Mouse (Mus musculus): ENCODE data around the gene Pld2. TPM values are rescaled to one million over a fixed set of nuclear protein-coding genes. Genes with fewer than 3 reads are reported as not detected.

Pld2 gene
- polyA plus RNA-seq, 1 experiment from 2014 or later, result 10.8 TPM

DNA sequence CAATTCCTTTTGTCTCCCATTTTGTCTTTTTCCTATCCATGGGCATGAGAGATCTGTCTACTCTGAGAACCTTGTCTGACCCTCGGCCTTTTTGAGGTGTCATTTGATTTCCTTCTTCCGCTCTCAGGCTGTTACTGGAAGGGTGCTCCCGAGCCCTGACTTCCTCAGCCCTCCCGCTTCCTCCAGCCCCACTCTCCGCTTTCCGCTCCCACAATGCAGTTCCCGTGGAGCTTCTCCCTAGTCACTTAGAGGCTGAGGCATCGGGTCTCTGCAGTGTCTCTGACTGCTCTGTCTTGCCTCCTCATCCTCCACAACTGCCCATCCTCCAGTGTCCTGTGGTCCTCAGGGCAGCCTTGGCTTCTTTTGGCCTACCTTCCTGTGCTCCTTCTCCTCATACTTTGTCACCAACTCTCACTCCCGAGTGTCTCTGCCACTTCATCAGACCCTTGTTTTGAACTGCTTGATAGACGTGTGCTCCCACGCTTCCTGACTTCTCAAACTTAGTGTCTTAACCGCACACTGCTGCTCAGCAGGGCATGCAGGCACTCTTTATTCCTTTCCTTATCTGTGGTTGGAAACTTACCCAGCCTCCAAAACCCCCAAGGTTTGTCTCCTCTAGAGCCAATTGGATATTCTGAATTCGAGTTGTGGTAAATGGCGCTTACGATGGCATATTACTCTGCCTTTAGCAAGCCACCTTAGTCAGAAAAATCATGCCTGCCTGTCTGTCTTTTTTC is 54.6 kb downstream of the Pld2 start:
- DNase-seq (ENCODE audit: low spot score) (peak; percentile 40), ATAC-seq (peak; percentile 65)
- H3K27ac ChIP-seq (ENCODE audit: low read length), result no peak overlapping the region
- 53% methylated on average over 15 of the region's 15 CpGs for WGBS
- H3K36me3 ChIP-seq (ENCODE audit: insufficient read depth, low read length), result peaks cover 16% of the 10 kb centered on the region; the same call in 1 of the 2 replicates
- no peaks in the 10 kb centered on the region for H3K27me3 ChIP-seq (replicated peaks; ENCODE audit: insufficient read depth, low read length)
- H3K4me1 ChIP-seq (ENCODE audit: insufficient read depth, low read depth, low read length), result peaks cover 6% of the 10 kb centered on the region; the same call in 1 of the 2 replicates
- H3K4me3 ChIP-seq (ENCODE audit: low read depth, low read length), result no peak overlapping the region
- H3K9ac ChIP-seq (replicated peaks; ENCODE audit: low read depth), result no peak overlapping the region
- no peak overlapping the region for H3K4me2 ChIP-seq (replicated peaks; ENCODE audit: low read depth, low read length)
- TF ChIP-seq EP300 (IDR thresholded peaks at IDR 0.05), result no peak
- TF ChIP-seq CTCF (IDR thresholded peaks at IDR 0.05), result no peak
- H3K9me3 ChIP-seq (ENCODE audit: low read length), result no peaks in the 10 kb centered on the region

- H3K36me3 ChIP-seq (ENCODE audit: insufficient read depth, low read length), result peaks cover 18% of the 10 kb centered on the region; the same call in 1 of the 2 replicates
- WGBS, result 39% methylated on average over 2 of the region's 2 CpGs
- no peak overlapping the region for H3K9ac ChIP-seq (replicated peaks; ENCODE audit: low read depth)
- no peak overlapping the region for H3K4me2 ChIP-seq (replicated peaks; ENCODE audit: low read depth, low read length)
- no peaks in the 10 kb centered on the region for H3K9me3 ChIP-seq (ENCODE audit: low read length)
- TF ChIP-seq CTCF (IDR thresholded peaks at IDR 0.05), result no peak
- TF ChIP-seq EP300 (IDR thresholded peaks at IDR 0.05), result 0 out of 2 replicates have a peak, but pooled peaks have one; percentile 27
- H3K4me3 ChIP-seq (ENCODE audit: low read depth, low read length), result no peak overlapping the region
- peaks cover 6% of the 10 kb centered on the region; the same call in 1 of the 2 replicates for H3K4me1 ChIP-seq (ENCODE audit: insufficient read depth, low read depth, low read length)
- H3K27ac ChIP-seq (ENCODE audit: low read length), result peak overlapping the region; percentile 43; the same call in 1 of the 2 replicates
- ATAC-seq (peak; percentile 53; the same call in 1 of the 2 replicates), DNase-seq (ENCODE audit: low spot score) (peak; percentile 55)
- H3K27me3 ChIP-seq (replicated peaks; ENCODE audit: insufficient read depth, low read length), result no peaks in the 10 kb centered on the region
These were observed 55.8 kb downstream of the Pld2 start for GRCm38 (mm10) chr11:70595638-70596037.

- ATAC-seq (no peak), DNase-seq (ENCODE audit: low spot score) (no peak)
- Histone ChIP-seq H3K4me2 (replicated peaks; ENCODE audit: low read depth, low read length) (no peak overlapping the region), H3K9ac (replicated peaks; ENCODE audit: low read depth) (no peak overlapping the region), H3K27me3 (replicated peaks; ENCODE audit: insufficient read depth, low read length) (no peaks in the 10 kb centered on the region), H3K9me3 (ENCODE audit: low read length) (no peaks in the 10 kb centered on the region), H3K36me3 (ENCODE audit: insufficient read depth, low read length) (peaks cover 18% of the 10 kb centered on the region; the same call in 1 of the 2 replicates), H3K4me1 (ENCODE audit: insufficient read depth, low read depth, low read length) (peaks cover 6% of the 10 kb centered on the region; the same call in 1 of the 2 replicates), H3K27ac (ENCODE audit: low read length) (peak overlapping the region; percentile 43; the same call in 1 of the 2 replicates), H3K4me3 (ENCODE audit: low read depth, low read length) (no peak overlapping the region)
- TF ChIP-seq CTCF (IDR thresholded peaks at IDR 0.05), result no peak
- TF ChIP-seq EP300 (IDR thresholded peaks at IDR 0.05), result no peak
- WGBS, result 60% methylated on average over 4 of the region's 4 CpGs
These were observed 56.2 kb downstream of the Pld2 start for GRCm38 (mm10) chr11:70596094-70596493.

DNA sequence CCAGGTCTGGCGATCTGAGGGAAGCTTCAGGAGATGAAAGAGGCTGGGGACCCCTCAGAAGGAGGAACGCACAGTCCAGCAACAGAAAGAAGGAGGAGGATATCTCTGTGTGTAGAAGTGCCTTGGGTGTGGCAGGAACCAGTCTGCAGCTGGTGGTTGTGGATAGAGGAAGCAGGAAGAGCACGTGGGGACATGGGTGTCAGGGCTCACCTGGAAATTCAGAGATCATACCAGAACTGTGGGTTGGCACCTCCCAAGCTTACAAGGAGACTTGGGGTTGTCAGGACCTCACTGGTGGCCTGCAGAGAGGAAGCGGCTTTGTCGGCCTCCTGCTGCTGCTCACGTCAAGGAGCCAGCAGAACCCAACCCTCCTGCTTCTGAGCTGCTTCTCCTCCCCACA is 57.4 kb downstream of the Pld2 start:
- DNase-seq (ENCODE audit: low spot score), result no peak
- Histone ChIP-seq H3K9me3 (ENCODE audit: low read length) (no peaks in the 10 kb centered on the region), H3K4me2 (replicated peaks; ENCODE audit: low read depth, low read length) (no peak overlapping the region), H3K4me1 (ENCODE audit: insufficient read depth, low read depth, low read length) (peaks cover 6% of the 10 kb centered on the region; the same call in 1 of the 2 replicates), H3K27me3 (replicated peaks; ENCODE audit: insufficient read depth, low read length) (no peaks in the 10 kb centered on the region), H3K36me3 (ENCODE audit: insufficient read depth, low read length) (peaks cover 26% of the 10 kb centered on the region; the same call in 1 of the 2 replicates), H3K27ac (ENCODE audit: low read length) (no peak overlapping the region), H3K9ac (replicated peaks; ENCODE audit: low read depth) (no peak overlapping the region), H3K4me3 (ENCODE audit: low read depth, low read length) (no peak overlapping the region)
- ATAC-seq, result no peak
- TF ChIP-seq EP300 (IDR thresholded peaks at IDR 0.05), result no peak
- no peak for TF ChIP-seq CTCF (IDR thresholded peaks at IDR 0.05)
- WGBS, result 66% methylated on average over 6 of the region's 6 CpGs

DNA sequence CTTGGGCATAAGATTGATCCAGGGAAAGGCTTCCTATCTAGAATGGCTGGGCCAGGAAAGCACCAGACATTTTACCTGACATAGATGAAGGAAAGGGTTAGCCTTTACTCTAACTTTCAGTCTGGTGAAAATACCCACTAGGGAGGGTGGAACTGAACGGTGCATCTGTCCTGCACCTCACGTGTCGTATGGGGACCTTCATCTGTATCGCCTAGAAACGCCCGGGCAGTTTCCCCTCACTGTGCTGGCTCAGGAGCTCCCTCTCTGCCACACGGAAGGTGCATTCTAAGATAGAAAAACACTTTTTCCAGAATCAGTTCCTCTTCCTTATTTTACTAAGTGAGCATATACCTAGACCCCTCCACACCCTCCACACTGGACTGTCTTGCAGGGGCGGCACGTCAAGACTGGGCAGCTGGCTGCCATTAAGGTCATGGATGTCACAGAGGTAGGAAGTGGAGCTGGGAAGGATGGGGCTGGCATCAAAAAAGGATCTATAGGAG is 58.6 kb downstream of the Pld2 start:
- Histone ChIP-seq H3K9me3 (ENCODE audit: low read length) (no peaks in the 10 kb centered on the region), H3K36me3 (ENCODE audit: insufficient read depth, low read length) (peaks cover 26% of the 10 kb centered on the region; the same call in 1 of the 2 replicates), H3K4me2 (replicated peaks; ENCODE audit: low read depth, low read length) (no peak overlapping the region), H3K27me3 (replicated peaks; ENCODE audit: insufficient read depth, low read length) (no peaks in the 10 kb centered on the region), H3K4me1 (ENCODE audit: insufficient read depth, low read depth, low read length) (peaks cover 6% of the 10 kb centered on the region; the same call in 1 of the 2 replicates), H3K27ac (ENCODE audit: low read length) (no peak overlapping the region), H3K9ac (replicated peaks; ENCODE audit: low read depth) (no peak overlapping the region), H3K4me3 (ENCODE audit: low read depth, low read length) (no peak overlapping the region)
- WGBS, result 88% methylated on average over 9 of the region's 9 CpGs
- TF ChIP-seq CTCF (IDR thresholded peaks at IDR 0.05), result no peak
- no peak for TF ChIP-seq EP300 (IDR thresholded peaks at IDR 0.05)
- no peak for DNase-seq (ENCODE audit: low spot score)
- no peak for ATAC-seq

GRCm38 (mm10) chr11:70605024-70605566 is 65.2 kb downstream of the Pld2 start:
- Histone ChIP-seq H3K36me3 (ENCODE audit: insufficient read depth, low read length) (peaks cover 42% of the 10 kb centered on the region; the same call in 1 of the 2 replicates), H3K9ac (replicated peaks; ENCODE audit: low read depth) (no peak overlapping the region), H3K9me3 (ENCODE audit: low read length) (no peaks in the 10 kb centered on the region), H3K4me3 (ENCODE audit: low read depth, low read length) (no peak overlapping the region), H3K27ac (ENCODE audit: low read length) (no peak overlapping the region), H3K4me2 (replicated peaks; ENCODE audit: low read depth, low read length) (no peak overlapping the region), H3K4me1 (ENCODE audit: insufficient read depth, low read depth, low read length) (no peaks in the 10 kb centered on the region), H3K27me3 (replicated peaks; ENCODE audit: insufficient read depth, low read length) (no peaks in the 10 kb centered on the region)
- 50% methylated on average over 14 of the region's 14 CpGs for WGBS
- ATAC-seq, result peak; percentile 56
- peak; percentile 79 for DNase-seq (ENCODE audit: low spot score)
- peak; percentile 99 for TF ChIP-seq CTCF (IDR thresholded peaks at IDR 0.05)
- no peak for TF ChIP-seq EP300 (IDR thresholded peaks at IDR 0.05)
